Mouse (Mus musculus) spleen, postnatal 14 days (tissue): ENCODE data around the gene Zbbx.

Experiments used
- DNase-seq, 2 experiments: peaks; one replicate each; pipeline ENCODE4 v3.0.0; 2021 to 2022; ENCODE audit warnings: low spot score in 2 of 2

The Zbbx gene

GRCm38 (mm10) chr3:75164838-75165496 is at the start of gene Zbbx:
TSS of gene Zbbx (minus strand) at chr3:75165034.
- peak; percentile 9 to 28 for DNase-seq

- peak in 1 of 2 experiments; percentile 31 for DNase-seq
Observed at GRCm38 (mm10) chr3:75202808-75203503, 38.1 kb upstream of the Zbbx start.

- no peak for DNase-seq
Observed at GRCm38 (mm10) chr3:75182606-75183005, 17.8 kb upstream of the Zbbx start.

- DNase-seq, result no peak
Observed at GRCm38 (mm10) chr3:75141876-75142275, 23.0 kb downstream of the Zbbx start.

GRCm38 (mm10) chr3:75104867-75105266 is 60.0 kb downstream of the Zbbx start:
- DNase-seq, result no peak

- no peak for DNase-seq
Observed at GRCm38 (mm10) chr3:75085762-75086161, 79.1 kb downstream of the Zbbx start.

GRCm38 (mm10) chr3:75078906-75079305 is 85.9 kb downstream of the Zbbx start:
- no peak for DNase-seq

GRCm38 (mm10) chr3:75009701-75010100 is 155.1 kb downstream of the Zbbx start:
- no peak for DNase-seq
